Mouse (Mus musculus) central nervous system, embryonic 18 days (tissue): ENCODE measurements around the gene Krt78. TPM values are rescaled to one million over a fixed set of nuclear protein-coding genes. Genes with fewer than 3 reads are reported as not detected.

Experiments
- polyA plus RNA-seq: library from polyadenylated mRNA; depleted of rRNA; stranded (reverse); fragments of >200 nt; gene quantifications from 2 replicates; pipeline ENCODE4 v1.2.3, GENCODE M21; 2012; rRNA removed

Gene Krt78
- polyA plus RNA-seq, result 0.01 and 0.48 TPM in 2 replicates

GRCm38 (mm10) chr15:101954187-101954586 is at the start of gene Krt78:
Gene Krt78 (minus strand): TSS chr15:101954287.

GRCm38 (mm10) chr15:101940274-101940829 is 13.7 kb downstream of the Krt78 start, which contains the start of gene Krt79:
Gene Krt79 (minus strand): TSS chr15:101940324.

GRCm38 (mm10) chr15:101924635-101925034 is 29.5 kb downstream of the Krt78 start, which contains the start of gene Krt4:
Gene Krt4 (minus strand): TSS chr15:101924735.

Other genes with a start within 250 kb of the Krt78 start
- 0.08 and 1.1 TPM in 2 replicates for gene Krt5, start 241.4 kb downstream of the Krt78 start, polyA plus RNA-seq
- gene Krt71, start 211.2 kb downstream of the Krt78 start, polyA plus RNA-seq, result 0.08 and 0.36 TPM in 2 replicates
- gene Krt72, start 167.8 kb downstream of the Krt78 start, polyA plus RNA-seq, result 0.11 and 0.13 TPM in 2 replicates
- gene Krt73, start 151.9 kb downstream of the Krt78 start, polyA plus RNA-seq, result 0.52 and 0.95 TPM in 2 replicates
- gene Krt2, start 136.1 kb downstream of the Krt78 start, polyA plus RNA-seq, result 0.03 TPM in 2 replicates
- gene Krt1, start 103.5 kb downstream of the Krt78 start, polyA plus RNA-seq, result 23.8 and 28.4 TPM in 2 replicates
- gene Krt77, start 84.6 kb downstream of the Krt78 start, polyA plus RNA-seq, result 2.3 and 2.6 TPM in 2 replicates
- 0.05 and 0.06 TPM in 2 replicates for gene Krt76, start 61.4 kb downstream of the Krt78 start, polyA plus RNA-seq
- not detected in 2 replicates for gene Krt4, start 29.6 kb downstream of the Krt78 start, polyA plus RNA-seq
- gene Krt79, start 14.0 kb downstream of the Krt78 start, polyA plus RNA-seq, result 0.21 and 0.37 TPM in 2 replicates
- gene Krt8, start 50.2 kb upstream of the Krt78 start, polyA plus RNA-seq, result 1.5 and 55.6 TPM in 2 replicates
- 1.5 and 29.3 TPM in 2 replicates for gene Krt18, start 73.9 kb upstream of the Krt78 start, polyA plus RNA-seq
- 142 and 151 TPM in 2 replicates for gene Eif4b, start 119.5 kb upstream of the Krt78 start, polyA plus RNA-seq
- gene Tns2, start 146.1 kb upstream of the Krt78 start, polyA plus RNA-seq, result 10.8 and 13.8 TPM in 2 replicates
- 109 and 115 TPM in 2 replicates for gene Spryd3, start 181.9 kb upstream of the Krt78 start, polyA plus RNA-seq
- gene Igfbp6, start 190.1 kb upstream of the Krt78 start, polyA plus RNA-seq, result 3.3 and 3.5 TPM in 2 replicates
- gene Soat2, start 196.2 kb upstream of the Krt78 start, polyA plus RNA-seq, result 0.13 and 0.15 TPM in 2 replicates
- gene Zfp740, start 249.0 kb upstream of the Krt78 start, polyA plus RNA-seq, result 75.6 and 75.9 TPM in 2 replicates